Mouse (Mus musculus) inflammation-experienced regulatory T-cells, adult 6 months (primary cell): Measurements from ENCODE around the gene Trcg1. TPM values are rescaled to one million over a fixed set of nuclear protein-coding genes. Genes with fewer than 3 reads are reported as not detected.

Experiments
- ATAC-seq: one replicate; pipeline ENCODE4 v1.8.0; 2017
- polyA plus RNA-seq, 3 experiments: library from polyadenylated mRNA; unstranded; fragments of 100-300 nt; shearing (Covaris generic); gene quantifications; one replicate each; pipeline ENCODE4 v1.2.1; 2017

Trcg1 gene
- polyA plus RNA-seq, 3 experiments from 2014 or later: not detected

- peak; percentile 13 for ATAC-seq
Measured at GRCm38 (mm10) chr9:57262795-57263684, 26.7 kb downstream of the Trcg1 start.

- ATAC-seq: no peak
Measured at GRCm38 (mm10) chr9:57265125-57265524, 28.8 kb downstream of the Trcg1 start.

GRCm38 (mm10) chr9:57267421-57267820 lies 31.1 kb downstream of the Trcg1 start:
- no peak for ATAC-seq

GRCm38 (mm10) chr9:57268078-57268477 lies 31.7 kb downstream of the Trcg1 start:
- no peak for ATAC-seq

GRCm38 (mm10) chr9:57268575-57268974 lies 32.2 kb downstream of the Trcg1 start:
- no peak for ATAC-seq

- no peak for ATAC-seq
Measured at GRCm38 (mm10) chr9:57269384-57269783, 33.0 kb downstream of the Trcg1 start.

GRCm38 (mm10) chr9:57270399-57270798 lies 34.0 kb downstream of the Trcg1 start:
- ATAC-seq: no peak

GRCm38 (mm10) chr9:57271081-57271480 lies 34.7 kb downstream of the Trcg1 start:
- ATAC-seq: no peak

- no peak for ATAC-seq
Measured at GRCm38 (mm10) chr9:57271837-57272562, 35.6 kb downstream of the Trcg1 start.

- ATAC-seq: peak; percentile 86
Measured at GRCm38 (mm10) chr9:57272902-57273804, 36.8 kb downstream of the Trcg1 start.

GRCm38 (mm10) chr9:57273805-57274494 lies 37.6 kb downstream of the Trcg1 start:
- ATAC-seq: no peak

- no peak for ATAC-seq
Measured at GRCm38 (mm10) chr9:57276311-57276710, 40.0 kb downstream of the Trcg1 start.

- peak; percentile 94 for ATAC-seq
Measured at GRCm38 (mm10) chr9:57278268-57278667, 41.9 kb downstream of the Trcg1 start.

- ATAC-seq: no peak
Measured at GRCm38 (mm10) chr9:57279441-57279840, 43.1 kb downstream of the Trcg1 start.

- ATAC-seq: no peak
Measured at GRCm38 (mm10) chr9:57281549-57281948, 45.2 kb downstream of the Trcg1 start.

- ATAC-seq: no peak
Measured at GRCm38 (mm10) chr9:57282686-57283085, 46.3 kb downstream of the Trcg1 start.

GRCm38 (mm10) chr9:57283311-57283710 lies 47.0 kb downstream of the Trcg1 start:
- no peak for ATAC-seq

GRCm38 (mm10) chr9:57287183-57287582 lies 50.8 kb downstream of the Trcg1 start:
- ATAC-seq: no peak

GRCm38 (mm10) chr9:57294905-57295304 lies 58.5 kb downstream of the Trcg1 start:
- no peak for ATAC-seq

GRCm38 (mm10) chr9:57295666-57296065 lies 59.3 kb downstream of the Trcg1 start:
- ATAC-seq: no peak

- no peak for ATAC-seq
Measured at GRCm38 (mm10) chr9:57296277-57296676, 59.9 kb downstream of the Trcg1 start.

- ATAC-seq: no peak
Measured at GRCm38 (mm10) chr9:57297938-57298337, 61.6 kb downstream of the Trcg1 start.
